ENCODE assay signal across 10 mouse cellular contexts in genomic region chr15:99083258-99083657, GRCm38 (mm10). TPM values are rescaled to one million over a fixed set of nuclear protein-coding genes. Genes with fewer than 3 reads are reported as not detected.
DNase-seq lines count a peak whose midpoint lies in the region; ATAC-seq and TF ChIP-seq lines count a peak whose summit lies in the region.
"Had no signal": no experiment of that assay in that cellular context is flagged by ENCODE, and none has a peak within 500 bp of the region (broad histone marks: within the 10 kb centered on the region; RNA-seq: fewer than 3 reads in every experiment).

No protein-coding gene starts in this region.

- ATAC-seq in inflammation-experienced regulatory T-cells, adult 6 months: no peak

- peak; percentile 74 for TF ChIP-seq CTCF in left cerebral cortex, adult 2 months (IDR thresholded peaks at IDR 0.05)

- H3K27ac ChIP-seq in left cerebral cortex, adult 2 months: no peak overlapping the region
- H3K27ac ChIP-seq: lung, embryonic 15.5 days; stomach, embryonic 15.5 days had no signal

- no peak overlapping the region for H3K4me3 ChIP-seq in left cerebral cortex, adult 2 months
- H3K4me3 ChIP-seq: lung, embryonic 15.5 days; stomach, embryonic 15.5 days had no signal

- intact Hi-C loops in left cerebral cortex, adult 2 months (cut with DNase I): loop anchor here (5.0 to 10.0 kb wide), 2 partner anchors 114 to 182 kb away; no protein-coding TSS in a partner anchor

- DNase-seq in cerebellum, adult 18-20 months: peak; percentile 34
- no peak for DNase-seq in cerebellum, adult 11-12 months
- DNase-seq in left cerebral cortex, adult 2 months (ENCODE audit: extremely low spot score in 1 of 2, low spot score in 2 of 2): no peak
- DNase-seq in left cerebral cortex, adult 8-10 months (ENCODE audit: low spot score in 2 of 2): no peak
- DNase-seq in MN1 (ENCODE audit: low spot score): peak; percentile 81
- peak; percentile 69 for DNase-seq in heart, postnatal 4 days
- peak; percentile 70 for DNase-seq in lung, postnatal 14 days

RNA-seq across cellular contexts. Expression of gene C1ql4, which starts 4.4 kb away (rescaled TPM):
- total RNA-seq in left cerebral cortex, adult 2 months (2021): not detected
- total RNA-seq in left cerebral cortex, adult 8-10 months (2022): not detected
- total RNA-seq in heart, postnatal 4 days (2021): under 1 TPM in 1 of 2 experiments, not detected in 1; 0.19 TPM
- not detected for polyA plus RNA-seq in inflammation-experienced regulatory T-cells, adult 6 months (2017; shearing (Covaris generic))
- polyA plus RNA-seq: lung, embryonic 15.5 days; stomach, embryonic 15.5 days had no signal

RNA-seq across cellular contexts. Expression of gene Troap, which starts 8.9 kb away (rescaled TPM):
- under 1 TPM in 1 of 2 experiments, not detected in 1; 0.72 TPM for total RNA-seq in left cerebral cortex, adult 2 months (2021)
- total RNA-seq in left cerebral cortex, adult 8-10 months (2022): under 1 TPM in 2 of 4 experiments, not detected in 2; 0.74 to 0.95 TPM
- 10 to 100 TPM; 17.8 to 18.7 TPM for total RNA-seq in heart, postnatal 4 days (2021)
- 1 to 10 TPM in 2 of 3 experiments, under 1 TPM in 1; 0.92 to 9.3 (median 1.1) TPM for polyA plus RNA-seq in inflammation-experienced regulatory T-cells, adult 6 months (2017; shearing (Covaris generic))

RNA-seq across cellular contexts. Expression of gene Dnajc22, which starts 9.7 kb away (rescaled TPM):
- under 1 TPM in 1 of 2 experiments, not detected in 1; 0.21 TPM for total RNA-seq in left cerebral cortex, adult 2 months (2021)
- total RNA-seq in left cerebral cortex, adult 8-10 months (2022): under 1 TPM in 3 of 4 experiments, not detected in 1; 0.30 to 0.56 (median 0.34) TPM
- total RNA-seq in heart, postnatal 4 days (2021): 1 to 10 TPM in 1 of 2 experiments, under 1 TPM in 1; 0.79 to 1.2 TPM
- polyA plus RNA-seq in inflammation-experienced regulatory T-cells, adult 6 months (2017; shearing (Covaris generic)): not detected

RNA-seq across cellular contexts. Expression of gene Prph, which starts 28.3 kb away (rescaled TPM):
- under 1 TPM; 0.91 to 0.97 TPM for total RNA-seq in left cerebral cortex, adult 2 months (2021)
- 1 to 10 TPM in 3 of 4 experiments, under 1 TPM in 1; 0.73 to 1.5 (median 1.2) TPM for total RNA-seq in left cerebral cortex, adult 8-10 months (2022)
- total RNA-seq in heart, postnatal 4 days (2021): 1 to 10 TPM in 1 of 2 experiments, under 1 TPM in 1; 0.60 to 1.3 TPM
- polyA plus RNA-seq in inflammation-experienced regulatory T-cells, adult 6 months (2017; shearing (Covaris generic)): not detected

RNA-seq across cellular contexts. Expression of gene Spats2, which starts 42.5 kb away (rescaled TPM):
- total RNA-seq in left cerebral cortex, adult 2 months (2021): 10 to 100 TPM; 34.8 to 35.6 TPM
- 10 to 100 TPM; 29.7 to 34.1 (median 33.2) TPM for total RNA-seq in left cerebral cortex, adult 8-10 months (2022)
- 10 to 100 TPM; 24.8 to 28.3 TPM for total RNA-seq in heart, postnatal 4 days (2021)
- polyA plus RNA-seq in inflammation-experienced regulatory T-cells, adult 6 months (2017; shearing (Covaris generic)): under 1 TPM in 1 of 3 experiments, not detected in 2; 0.17 TPM

Comparison
In these comparisons a context has a peak if more than half of its experiments do, and no peak if none do; other contexts are left out.
1. DNase-seq: peak in cerebellum, adult 18-20 months (2 of 2), MN1 (single experiment), heart, postnatal 4 days (single experiment) and lung, postnatal 14 days (single experiment); none in cerebellum, adult 11-12 months (single experiment), left cerebral cortex, adult 2 months (0 of 2) and left cerebral cortex, adult 8-10 months (0 of 2).
2. RNA of gene Troap, which starts 8.9 kb away (total RNA-seq): 17.8 to 18.7 TPM in heart, postnatal 4 days; 0.74 to 0.95 TPM in left cerebral cortex, adult 8-10 months and 0.72 TPM in left cerebral cortex, adult 2 months; every median in the first group is over 4 times any median in the second.